Mouse (Mus musculus): Measurements from ENCODE around the gene Prdm11.

DNA sequence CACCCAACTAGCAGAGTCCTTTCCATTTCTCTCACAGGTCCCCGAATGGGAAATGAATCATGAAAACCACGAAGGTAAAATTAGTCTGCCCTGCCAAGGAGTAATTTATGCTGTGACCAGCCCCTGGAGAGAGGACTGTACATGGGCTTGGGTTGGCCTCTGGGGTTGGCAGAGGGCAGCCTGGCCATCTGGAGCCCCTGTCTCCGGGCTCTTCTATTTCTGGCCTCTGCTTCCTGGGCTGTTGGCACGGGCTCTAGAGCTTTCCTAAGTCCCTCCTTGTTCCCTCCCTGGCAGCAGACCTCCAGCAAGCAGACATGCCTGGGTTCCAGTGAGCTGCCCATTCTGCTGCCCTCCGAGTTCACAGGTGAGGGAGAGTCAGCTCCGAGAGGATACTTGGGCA is 15.9 kb downstream of the Prdm11 start:
- TF ChIP-seq CTCF (IDR thresholded peaks at IDR 0.05; ENCODE audit: low read depth) (no peak), EP300 (IDR thresholded peaks at IDR 0.05; ENCODE audit: low read depth) (no peak)

All from liver, postnatal 0 days (tissue).